8 mouse cellular contexts compared by ENCODE assay signal in the genomic region with DNA sequence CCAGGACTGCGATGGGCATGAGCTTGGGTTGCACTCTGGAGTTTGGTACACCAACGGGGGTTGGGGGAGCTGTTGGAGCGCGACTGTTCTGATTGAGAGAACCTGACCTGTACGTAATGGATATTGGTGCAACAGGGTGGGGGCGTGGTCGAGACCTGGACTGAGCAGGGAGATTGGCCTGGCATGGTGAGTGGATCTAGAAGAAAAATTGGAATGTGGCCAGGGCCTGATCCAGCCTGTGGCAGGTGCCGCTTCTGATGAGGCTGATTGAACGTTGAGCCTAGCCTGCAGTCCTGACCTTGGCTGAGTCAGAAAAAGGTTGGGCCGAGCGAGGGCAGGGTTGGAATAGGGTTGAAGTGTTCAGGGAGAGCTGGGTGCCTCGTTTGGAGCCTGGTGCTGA. TPM values are rescaled to one million over a fixed set of nuclear protein-coding genes. Genes with fewer than 3 reads are reported as not detected.
DNase-seq lines count a peak whose midpoint lies in the region; ATAC-seq and TF ChIP-seq lines count a peak whose summit lies in the region.

No protein-coding gene starts in this region.

- no peak overlapping the region for H3K27ac ChIP-seq in heart, embryonic 15.5 days
- H3K27ac ChIP-seq in intestine, embryonic 16.5 days (ENCODE audit: low read length): no peak overlapping the region

- H3K9me3 ChIP-seq in heart, embryonic 15.5 days (replicated peaks): no peaks in the 10 kb centered on the region
- no peaks in the 10 kb centered on the region for H3K9me3 ChIP-seq in intestine, embryonic 16.5 days (ENCODE audit: control insufficient read depth, low read length)

- H3K9ac ChIP-seq in heart, embryonic 15.5 days: no peak overlapping the region
- no peak overlapping the region for H3K9ac ChIP-seq in intestine, embryonic 16.5 days (ENCODE audit: low read depth, low read length)

- peak overlapping the region; percentile 92; the same call in 1 of the 2 replicates for H3K4me2 ChIP-seq in heart, embryonic 15.5 days
- H3K4me2 ChIP-seq in intestine, embryonic 16.5 days (ENCODE audit: low read depth, low read length): no peak overlapping the region; the same call in 1 of the 2 replicates
- peak overlapping the region; percentile 77 for H3K4me2 ChIP-seq in myocyte (ENCODE audit: low read depth)

- H3K27me3 ChIP-seq in heart, embryonic 15.5 days: peaks cover 43% of the 10 kb centered on the region
- H3K27me3 ChIP-seq in intestine, embryonic 16.5 days (replicated peaks; ENCODE audit: control insufficient read depth, insufficient read depth, low read length): peaks cover 4% of the 10 kb centered on the region
- no peaks in the 10 kb centered on the region for H3K27me3 ChIP-seq in myocyte (ENCODE audit: control insufficient read depth, insufficient read depth, insufficient read length)

- ATAC-seq in heart, embryonic 15.5 days (replicated peaks; ENCODE audit: insufficient number of reproducible peaks, insufficient read depth, low FRiP score, low read depth): no peak
- ATAC-seq in intestine, embryonic 16.5 days: peak; percentile 26

- WGBS in heart, embryonic 15.5 days: 22% methylated on average over 12 of the region's 12 CpGs
- WGBS in intestine, embryonic 16.5 days: 22% methylated on average over 12 of the region's 12 CpGs

- no peak overlapping the region for H3ac ChIP-seq in myocyte (ENCODE audit: control insufficient read depth, insufficient read length)

- peaks cover 13% of the 10 kb centered on the region for H3K4me1 ChIP-seq in heart, embryonic 15.5 days (replicated peaks)
- peaks cover 12% of the 10 kb centered on the region for H3K4me1 ChIP-seq in intestine, embryonic 16.5 days (ENCODE audit: control insufficient read depth, insufficient read depth, low read length)

- DNase-seq in heart, adult 9 months (ENCODE audit: low spot score in 2 of 2): no peak
- peak; percentile 72 to 77 for DNase-seq in cerebellum, postnatal 10 days
- DNase-seq in urinary bladder, postnatal 36 days (ENCODE audit: low spot score in 2 of 2): no peak
- DNase-seq in left cerebral cortex, adult 8-10 months (ENCODE audit: low spot score in 2 of 2): no peak
- no peak for DNase-seq in c-Kit-positive CD71-positive TER-119-positive erythroid progenitor cells, embryonic 14.5 days (ENCODE audit: low spot score)

- TF ChIP-seq POLR2A in myocyte (IDR thresholded peaks at IDR 0.05; ENCODE audit: insufficient read length, low read depth): no peak

- no peaks in the 10 kb centered on the region for H3K79me2 ChIP-seq in myocyte (ENCODE audit: control insufficient read depth, insufficient read depth)

- H3K4me3 ChIP-seq in heart, embryonic 15.5 days: no peak overlapping the region
- H3K4me3 ChIP-seq in intestine, embryonic 16.5 days (ENCODE audit: low read length): no peak overlapping the region
- no peak overlapping the region for H3K4me3 ChIP-seq in myocyte

- H3K36me3 ChIP-seq in heart, embryonic 15.5 days: no peaks in the 10 kb centered on the region
- no peaks in the 10 kb centered on the region for H3K36me3 ChIP-seq in intestine, embryonic 16.5 days (ENCODE audit: control insufficient read depth, insufficient read depth, low read length)
- H3K36me3 ChIP-seq in myocyte (ENCODE audit: control insufficient read depth, insufficient read depth): no peaks in the 10 kb centered on the region

TF ChIP-seq in myocyte, 11 proteins besides CTCF, POLR2A, EP300 and RAD21:
- TF ChIP-seq CEBPB (IDR thresholded peaks at IDR 0.05; ENCODE audit: insufficient read depth, poor library complexity, severe bottlenecking) (no peak), USF1 (IDR thresholded peaks at IDR 0.05; ENCODE audit: low read depth) (no peak), SRF (IDR thresholded peaks at IDR 0.05; ENCODE audit: control insufficient read depth, insufficient read length, low read depth) (no peak)

RNA-seq across cellular contexts. Expression of gene Srrm3, which starts 29.3 kb away (rescaled TPM):
- polyA plus RNA-seq in heart, embryonic 15.5 days (2015; fragmentation: Nextera tagmentation; extraction: Ambion mirVana): 0.18 and 0.33 TPM in 2 replicates
- polyA plus RNA-seq in intestine, embryonic 16.5 days (2015; fragmentation: Nextera tagmentation; extraction: Ambion mirVana): 2.6 and 3.1 TPM in 2 replicates
- polyA plus RNA-seq in myocyte (2012; fragmentation: generic; extraction: Trizol): not detected
- total RNA-seq in left cerebral cortex, adult 8-10 months (2022): 10 to 100 TPM; 61.8 to 78.3 (median 68.6) TPM

RNA-seq across cellular contexts. Expression of gene Hspb1, which starts 51.7 kb away (rescaled TPM):
- 743 and 952 TPM in 2 replicates for polyA plus RNA-seq in heart, embryonic 15.5 days (2015; fragmentation: Nextera tagmentation; extraction: Ambion mirVana)
- 112 and 114 TPM in 2 replicates for polyA plus RNA-seq in intestine, embryonic 16.5 days (2015; fragmentation: Nextera tagmentation; extraction: Ambion mirVana)
- 622 TPM for polyA plus RNA-seq in myocyte (2012; fragmentation: generic; extraction: Trizol)
- total RNA-seq in left cerebral cortex, adult 8-10 months (2022): 10 to 100 TPM; 10.9 to 20.6 (median 14.7) TPM

RNA-seq across cellular contexts. Expression of gene Mdh2, which starts 57.7 kb away (rescaled TPM):
- polyA plus RNA-seq in heart, embryonic 15.5 days (2015; fragmentation: Nextera tagmentation; extraction: Ambion mirVana): 1,014 and 1,128 TPM in 2 replicates
- polyA plus RNA-seq in intestine, embryonic 16.5 days (2015; fragmentation: Nextera tagmentation; extraction: Ambion mirVana): 873 and 892 TPM in 2 replicates
- polyA plus RNA-seq in myocyte (2012; fragmentation: generic; extraction: Trizol): 725 TPM
- total RNA-seq in left cerebral cortex, adult 8-10 months (2022): 100 to 1,000 TPM; 407 to 445 (median 424) TPM

RNA-seq across cellular contexts. Expression of gene Styxl1, which starts 57.8 kb away (rescaled TPM):
- 0.39 and 0.41 TPM in 2 replicates for polyA plus RNA-seq in heart, embryonic 15.5 days (2015; fragmentation: Nextera tagmentation; extraction: Ambion mirVana)
- 0.21 and 0.35 TPM in 2 replicates for polyA plus RNA-seq in intestine, embryonic 16.5 days (2015; fragmentation: Nextera tagmentation; extraction: Ambion mirVana)
- polyA plus RNA-seq in myocyte (2012; fragmentation: generic; extraction: Trizol): 0.07 TPM
- total RNA-seq in left cerebral cortex, adult 8-10 months (2022): under 1 TPM in 2 of 4 experiments, not detected in 2; 0.30 to 0.37 TPM

Comparison
In these comparisons a context has a peak if more than half of its experiments do, and no peak if none do; other contexts are left out.
1. DNase-seq: peak in cerebellum, postnatal 10 days (2 of 2); none in heart, adult 9 months (0 of 2), urinary bladder, postnatal 36 days (0 of 2), left cerebral cortex, adult 8-10 months (0 of 2) and c-Kit-positive CD71-positive TER-119-positive erythroid progenitor cells, embryonic 14.5 days (single experiment).